Mouse (Mus musculus) ES-Bruce4 (cell line): ENCODE measurements around the gene Fig4.

Experiments
- CTCF ChIP-seq: IDR thresholded peaks from one replicate; pipeline ENCODE4 v1.8.1; 2011; ENCODE audit warnings: low read depth, low read length
- EP300 ChIP-seq: IDR thresholded peaks from 2 replicates; pipeline ENCODE4 v1.6.1; 2011; ENCODE audit warnings: low read depth, low read length; ENCODE audit not compliant: insufficient read depth
- POLR2A ChIP-seq: IDR thresholded peaks from one replicate; pipeline ENCODE4 v1.8.1; 2011; ENCODE audit warnings: low read length; ENCODE audit not compliant: insufficient read depth

GRCm38 (mm10) chr10:41196295-41196694 lies 106.8 kb downstream of the Fig4 start:
- TF ChIP-seq POLR2A: no peak
- no peak for TF ChIP-seq CTCF
- no peak for TF ChIP-seq EP300
